Mouse (Mus musculus) small intestine, adult 2 months (tissue): ENCODE data around the gene Asic2.

Experiments used
- CTCF ChIP-seq: fragments of 200-500 bp; IDR thresholded peaks from 2 replicates; pipeline ENCODE4 v1.5.1; 2012; ENCODE audit warnings: low read depth, mild to moderate bottlenecking, control low read depth, inconsistent platforms, low read length, moderate library complexity, mixed read lengths; ENCODE audit not compliant: insufficient replicate concordance, insufficient read length; ENCODE audit errors: extremely low read depth
- POLR2A ChIP-seq: fragments of 200-500 bp; IDR thresholded peaks from 2 replicates; pipeline ENCODE4 v1.6.1; 2012; ENCODE audit warnings: low read depth, mild to moderate bottlenecking, control low read depth, inconsistent platforms, low read length, moderate library complexity

DNA sequence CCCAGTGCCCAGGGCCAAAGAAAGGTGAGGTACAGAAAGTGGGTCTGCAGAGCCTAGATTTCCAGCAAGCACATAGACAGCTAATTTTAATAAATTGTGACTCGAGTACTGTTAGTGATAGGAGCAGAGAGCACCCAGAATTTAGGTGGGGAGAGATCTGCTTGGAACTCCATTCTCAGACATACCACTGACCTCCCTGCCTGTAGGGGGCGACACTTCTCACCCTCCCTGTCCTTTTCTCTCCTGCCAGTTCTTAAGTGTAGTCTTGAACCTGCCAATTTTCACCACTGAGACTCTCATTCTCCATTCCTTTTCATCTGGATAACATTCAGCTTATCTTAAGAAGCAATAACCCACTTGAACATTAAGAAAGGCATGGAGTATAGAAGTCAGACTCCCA, 636.3 kb downstream of the Asic2 start:
- TF ChIP-seq POLR2A (no peak), CTCF (no peak)
